9 mouse cellular contexts compared by ENCODE assay signal in the genomic region with DNA sequence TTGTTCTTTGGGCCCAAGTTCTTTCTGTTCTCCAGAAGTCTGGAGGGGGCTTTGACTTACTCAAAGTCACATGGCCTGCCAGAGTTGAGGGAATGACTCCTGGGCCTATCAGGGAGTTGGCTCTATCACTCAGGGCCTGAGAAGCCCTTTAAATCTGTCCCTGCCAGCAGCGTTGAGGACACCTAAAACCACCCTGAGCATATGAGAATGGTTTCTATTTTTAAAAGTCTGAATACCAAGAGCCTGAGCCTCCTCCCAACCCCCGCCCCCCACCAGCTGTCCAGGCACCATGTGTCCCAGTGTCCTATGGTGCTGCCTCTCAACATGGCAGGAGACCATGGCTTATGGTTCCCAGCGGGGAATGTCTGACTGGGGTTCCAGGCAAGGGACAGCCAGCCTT. TPM values are rescaled to one million over a fixed set of nuclear protein-coding genes. Genes with fewer than 3 reads are reported as not detected.
A peak's percentile ranks its signal among the peaks of the same experiment; 100 is the strongest.
DNase-seq lines count a peak whose midpoint lies in the region; ATAC-seq and TF ChIP-seq lines count a peak whose summit lies in the region.
"Had no signal": no experiment of that assay in that cellular context is flagged by ENCODE, and none has a peak within 500 bp of the region (broad histone marks: within the 10 kb centered on the region; RNA-seq: fewer than 3 reads in every experiment).

No protein-coding gene starts in this region.

- H3K27ac ChIP-seq in left cerebral cortex, adult 2 months, result no peak overlapping the region
- peak overlapping the region; percentile 19; the same call in 1 of the 2 replicates for H3K27ac ChIP-seq in embryonic fibroblast, embryonic 13.5 days (ENCODE audit: insufficient read depth, low read length)
- 0 out of 2 replicates have a peak overlapping the region, but pooled peaks have one; percentile 29 for H3K27ac ChIP-seq in midbrain, embryonic 16.5 days (ENCODE audit: low read length)

- peak; percentile 35 for DNase-seq in left cerebral cortex, postnatal 4 days
- DNase-seq in left cerebral cortex, adult 2 months (ENCODE audit: extremely low spot score in 1 of 2, low spot score in 2 of 2), result no peak
- DNase-seq in heart, postnatal 4 days, result peak; percentile 57
- DNase-seq in urinary bladder, postnatal 4 days (ENCODE audit: low spot score in 2 of 2), result no peak
- DNase-seq in kidney, adult 8-10 months, result no peak
- no peak for DNase-seq in c-Kit-positive CD71-positive TER-119-positive erythroid progenitor cells, embryonic 14.5 days (ENCODE audit: low spot score)

- peak overlapping the region; percentile 42; the same call in 1 of the 2 replicates for H3K9ac ChIP-seq in midbrain, embryonic 16.5 days (ENCODE audit: low read depth, low read length)

- TF ChIP-seq POLR2A in embryonic fibroblast, embryonic 13.5 days (IDR thresholded peaks at IDR 0.05; ENCODE audit: low read depth, low read length), result no peak

- TF ChIP-seq CTCF in left cerebral cortex, adult 2 months (IDR thresholded peaks at IDR 0.05), result no peak
- no peak for TF ChIP-seq CTCF in embryonic fibroblast, embryonic 13.5 days (IDR thresholded peaks at IDR 0.05; ENCODE audit: borderline replicate concordance, insufficient read depth, low read length)

- H3K4me2 ChIP-seq in midbrain, embryonic 16.5 days (ENCODE audit: low read length), result peak overlapping the region; percentile 60

- H3K36me3 ChIP-seq in midbrain, embryonic 16.5 days (ENCODE audit: control insufficient read depth, insufficient read depth, low read length), result 0 out of 2 replicates have a peak, but pooled peaks cover 2% of the 10 kb centered on the region

- H3K27me3 ChIP-seq in midbrain, embryonic 16.5 days (ENCODE audit: control insufficient read depth, insufficient read depth, low read depth, low read length), result no peaks in the 10 kb centered on the region

- H3K9me3 ChIP-seq in midbrain, embryonic 16.5 days (replicated peaks; ENCODE audit: control insufficient read depth, low read length, poor library complexity, severe bottlenecking), result no peaks in the 10 kb centered on the region
- H3K9me3 ChIP-seq: G1E had no signal

- intact Hi-C loops in left cerebral cortex, postnatal 4 days (cut with DNase I), result no loop called here
- intact Hi-C loops in left cerebral cortex, adult 2 months (cut with DNase I), result no loop called here

- WGBS in midbrain, embryonic 16.5 days, result 54% methylated on average over 3 of the region's 3 CpGs

- ATAC-seq in midbrain, embryonic 16.5 days, result no peak

- no peak overlapping the region for H3K4me3 ChIP-seq in left cerebral cortex, adult 2 months
- peak overlapping the region; percentile 90 for H3K4me3 ChIP-seq in embryonic fibroblast, embryonic 13.5 days (ENCODE audit: insufficient read depth, low read length)
- peak overlapping the region; percentile 62 for H3K4me3 ChIP-seq in midbrain, embryonic 16.5 days (ENCODE audit: low read depth, low read length)

- H3K4me1 ChIP-seq in embryonic fibroblast, embryonic 13.5 days (ENCODE audit: control insufficient read depth, insufficient read depth, low read length), result peaks cover 8% of the 10 kb centered on the region; the same call in 1 of the 2 replicates
- peaks cover 23% of the 10 kb centered on the region for H3K4me1 ChIP-seq in midbrain, embryonic 16.5 days (ENCODE audit: control insufficient read depth, insufficient read depth, low read length)

RNA-seq across cellular contexts. Expression of a gene that starts 1.5 kb away (rescaled TPM):
- total RNA-seq in left cerebral cortex, postnatal 4 days (2021), result 1 to 10 TPM; 8.3 to 8.5 TPM
- total RNA-seq in left cerebral cortex, adult 2 months (2021), result 1 to 10 TPM; 1.8 to 1.9 TPM
- 12.0 and 12.3 TPM in 2 replicates for polyA plus RNA-seq in embryonic fibroblast, embryonic 13.5 days (2011; ENCODE audit: insufficient read length, low read depth, missing spikeins)
- total RNA-seq in heart, postnatal 4 days (2021), result 10 to 100 TPM; 74.1 to 74.2 TPM
- 9.8 and 10.3 TPM in 2 replicates for polyA plus RNA-seq in midbrain, embryonic 16.5 days (2015; fragmentation: Nextera tagmentation; extraction: Ambion mirVana)

RNA-seq across cellular contexts. Expression of a gene that starts 13.6 kb away (rescaled TPM):
- 1 to 10 TPM in 1 of 2 experiments, under 1 TPM in 1; 0.60 to 1.2 TPM for total RNA-seq in left cerebral cortex, postnatal 4 days (2021)
- total RNA-seq in left cerebral cortex, adult 2 months (2021), result 1 to 10 TPM; 1.2 TPM
- polyA plus RNA-seq in embryonic fibroblast, embryonic 13.5 days (2011; ENCODE audit: insufficient read length, low read depth, missing spikeins), result 1.6 and 2.0 TPM in 2 replicates
- under 1 TPM in 1 of 2 experiments, not detected in 1; 0.54 TPM for total RNA-seq in heart, postnatal 4 days (2021)
- polyA plus RNA-seq in midbrain, embryonic 16.5 days (2015; fragmentation: Nextera tagmentation; extraction: Ambion mirVana), result 0.85 and 1.3 TPM in 2 replicates

RNA-seq across cellular contexts. Expression of a gene that starts 32.7 kb away (rescaled TPM):
- 100 to 1,000 TPM; 842 to 903 TPM for total RNA-seq in left cerebral cortex, postnatal 4 days (2021)
- total RNA-seq in left cerebral cortex, adult 2 months (2021), result 100 to 1,000 TPM; 429 to 479 TPM
- 2,350 and 2,369 TPM in 2 replicates for polyA plus RNA-seq in embryonic fibroblast, embryonic 13.5 days (2011; ENCODE audit: insufficient read length, low read depth, missing spikeins)
- 1,000 to 10,000 TPM; 1,006 to 1,007 TPM for total RNA-seq in heart, postnatal 4 days (2021)
- 855 and 922 TPM in 2 replicates for polyA plus RNA-seq in midbrain, embryonic 16.5 days (2015; fragmentation: Nextera tagmentation; extraction: Ambion mirVana)

Comparison
In these comparisons a context has a peak if more than half of its experiments do, and no peak if none do; other contexts are left out.
1. DNase-seq: peak in left cerebral cortex, postnatal 4 days (single experiment) and heart, postnatal 4 days (single experiment); none in left cerebral cortex, adult 2 months (0 of 2), urinary bladder, postnatal 4 days (0 of 2), kidney, adult 8-10 months (0 of 2) and c-Kit-positive CD71-positive TER-119-positive erythroid progenitor cells, embryonic 14.5 days (single experiment).
2. RNA of a gene that starts 1.5 kb away (total RNA-seq): 74.1 to 74.2 TPM in heart, postnatal 4 days; 8.3 to 8.5 TPM in left cerebral cortex, postnatal 4 days and 1.8 to 1.9 TPM in left cerebral cortex, adult 2 months; every median in the first group is over 4 times any median in the second.